In the genomic region with DNA sequence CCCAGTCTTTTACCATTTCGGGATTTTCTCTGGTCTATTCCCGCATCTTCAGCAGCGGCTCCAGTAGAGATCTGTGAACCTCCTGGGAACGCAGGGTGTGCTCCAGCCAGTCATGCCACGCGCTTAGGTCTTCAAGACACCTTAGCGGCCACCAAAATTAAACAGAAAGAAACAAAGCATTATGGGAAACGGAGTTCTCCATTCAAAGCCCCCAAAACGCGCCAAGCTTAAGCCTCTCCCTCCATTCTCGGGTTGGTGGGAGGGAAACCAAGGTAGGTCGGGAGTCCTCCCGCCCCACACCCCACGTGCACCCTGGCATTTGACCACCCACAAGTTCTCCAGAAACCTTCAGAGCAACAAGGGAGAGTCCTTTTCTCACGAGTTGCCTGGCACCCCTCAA, we compare ENCODE assay signal across 8 mouse cellular contexts. TPM values are rescaled to one million over a fixed set of nuclear protein-coding genes. Genes with fewer than 3 reads are reported as not detected.
A peak's percentile ranks its signal among the peaks of the same experiment; 100 is the strongest.
DNase-seq lines count a peak whose midpoint lies in the region; ATAC-seq and TF ChIP-seq lines count a peak whose summit lies in the region.

No protein-coding gene starts in this region.

- TF ChIP-seq CTCF in lung, postnatal 0 days (IDR thresholded peaks at IDR 0.05): no peak

- WGBS in lung, postnatal 0 days: 17% methylated on average over 14 of the region's 15 CpGs
- WGBS in forebrain, embryonic 10.5 days: 17% methylated on average over 15 of the region's 15 CpGs
- WGBS in liver, embryonic 13.5 days (ENCODE audit: insufficient replicate concordance): 12% methylated on average over 15 of the region's 15 CpGs

- ATAC-seq in lung, postnatal 0 days: no peak
- ATAC-seq in liver, embryonic 13.5 days (ENCODE audit: low read depth): no peak

- DNase-seq in lung, postnatal 0 days (ENCODE audit: low spot score): no peak
- DNase-seq in lung, postnatal 25 days (ENCODE audit: low spot score): no peak
- DNase-seq in forebrain, embryonic 10.5 days (ENCODE audit: extremely low spot score, low spot score): peak; percentile 34
- no peak for DNase-seq in liver, embryonic 13.5 days
- DNase-seq in thymus, postnatal 10 days (ENCODE audit: low spot score in 2 of 2): peak; percentile 18 to 27
- DNase-seq in layer of hippocampus, adult 8-10 months (ENCODE audit: low spot score in 2 of 2): no peak
- DNase-seq in kidney, postnatal 4 days: no peak
- no peak for DNase-seq in right cerebral cortex, postnatal 14 days

- H3K9ac ChIP-seq in lung, postnatal 0 days (replicated peaks; ENCODE audit: low read depth): no peak overlapping the region
- H3K9ac ChIP-seq in liver, embryonic 13.5 days: no peak overlapping the region

- no peak for TF ChIP-seq EP300 in lung, postnatal 0 days (IDR thresholded peaks at IDR 0.05)

- peak overlapping the region; percentile 38 for H3K4me3 ChIP-seq in lung, postnatal 0 days (ENCODE audit: low read depth, low read length)
- peak overlapping the region; percentile 63 for H3K4me3 ChIP-seq in forebrain, embryonic 10.5 days
- H3K4me3 ChIP-seq in liver, embryonic 13.5 days (replicated peaks): peak overlapping the region; percentile 42

- peak overlapping the region; percentile 71 for H3K4me2 ChIP-seq in lung, postnatal 0 days (replicated peaks; ENCODE audit: low read depth, low read length)
- peak overlapping the region; percentile 64 for H3K4me2 ChIP-seq in liver, embryonic 13.5 days

- no peaks in the 10 kb centered on the region for H3K9me3 ChIP-seq in lung, postnatal 0 days (ENCODE audit: low read length)
- no peaks in the 10 kb centered on the region for H3K9me3 ChIP-seq in forebrain, embryonic 10.5 days
- no peaks in the 10 kb centered on the region for H3K9me3 ChIP-seq in liver, embryonic 13.5 days (replicated peaks)

- no peaks in the 10 kb centered on the region for H3K4me1 ChIP-seq in lung, postnatal 0 days (ENCODE audit: insufficient read depth, low read depth, low read length)
- H3K4me1 ChIP-seq in forebrain, embryonic 10.5 days: peaks cover 53% of the 10 kb centered on the region
- no peaks in the 10 kb centered on the region for H3K4me1 ChIP-seq in liver, embryonic 13.5 days (replicated peaks)

- H3K27me3 ChIP-seq in lung, postnatal 0 days (replicated peaks; ENCODE audit: insufficient read depth, low read length): 0 out of 2 replicates have a peak, but pooled peaks cover 2% of the 10 kb centered on the region
- 0 out of 2 replicates have a peak, but pooled peaks cover 9% of the 10 kb centered on the region for H3K27me3 ChIP-seq in forebrain, embryonic 10.5 days (ENCODE audit: poor library complexity, severe bottlenecking)
- H3K27me3 ChIP-seq in liver, embryonic 13.5 days: peaks cover 35% of the 10 kb centered on the region

- no peaks in the 10 kb centered on the region for H3K36me3 ChIP-seq in lung, postnatal 0 days (ENCODE audit: insufficient read depth, low read length)
- peaks cover 12% of the 10 kb centered on the region for H3K36me3 ChIP-seq in forebrain, embryonic 10.5 days (replicated peaks)
- no peaks in the 10 kb centered on the region for H3K36me3 ChIP-seq in liver, embryonic 13.5 days

- no peak overlapping the region for H3K27ac ChIP-seq in lung, postnatal 0 days (ENCODE audit: low read length)
- peak overlapping the region; percentile 92 for H3K27ac ChIP-seq in forebrain, embryonic 10.5 days
- no peak overlapping the region for H3K27ac ChIP-seq in liver, embryonic 13.5 days

RNA-seq across cellular contexts. Expression of gene Ccdc160, which starts 47.2 kb away (rescaled TPM):
- 2.5 and 3.0 TPM in 2 replicates for polyA plus RNA-seq in lung, postnatal 0 days (2015; fragmentation: Nextera tagmentation; extraction: Ambion mirVana)
- 6.3 and 6.6 TPM in 2 replicates for polyA plus RNA-seq in forebrain, embryonic 10.5 days (2016; fragmentation: Nextera tagmentation; extraction: Ambion mirVana)
- polyA plus RNA-seq in liver, embryonic 13.5 days (2015; fragmentation: Nextera tagmentation; extraction: Ambion mirVana): 0.13 and 0.21 TPM in 2 replicates
- total RNA-seq in layer of hippocampus, adult 8-10 months (2022): 1 to 10 TPM; 2.2 to 3.5 (median 2.5) TPM

Comparison
In these comparisons a context has a peak if more than half of its experiments do, and no peak if none do; other contexts are left out.
1. DNase-seq: peak in forebrain, embryonic 10.5 days (single experiment) and thymus, postnatal 10 days (2 of 2); none in lung, postnatal 0 days (single experiment), lung, postnatal 25 days (single experiment), liver, embryonic 13.5 days (single experiment), layer of hippocampus, adult 8-10 months (0 of 2), kidney, postnatal 4 days (0 of 2) and right cerebral cortex, postnatal 14 days (single experiment).
2. Peak in every context shown above with its lines, with median percentiles within 50 percentile points of each other: H3K4me3 ChIP-seq.